Mouse (Mus musculus) forebrain, embryonic 16.5 days (tissue): ENCODE data around the gene Sapcd1. TPM values are rescaled to one million over a fixed set of nuclear protein-coding genes. Genes with fewer than 3 reads are reported as not detected.

ENCODE experiments used
- ATAC-seq: fragments of 200-750 bp; cut with Nextera tagmentation; 2 replicates; pipeline ENCODE4 v1.8.0; 2017; ENCODE audit warnings: mild to moderate bottlenecking, moderate library complexity
- H3K27ac ChIP-seq: fragments of 300-500 bp; sonication (generic); 2 replicates; pipeline ENCODE4 v1.5.1; 2014; ENCODE audit warnings: low read length, control low read depth
- H3K27me3 ChIP-seq: fragments of 300-500 bp; sonication (generic); replicated peaks from 2 replicates; pipeline ENCODE4 v1.6.1; 2014; ENCODE audit warnings: low read length; ENCODE audit not compliant: control insufficient read depth, insufficient read depth
- H3K36me3 ChIP-seq: fragments of 300-500 bp; sonication (generic); 2 replicates; pipeline ENCODE4 v1.6.1; 2014; ENCODE audit not compliant: control insufficient read depth, insufficient read depth
- H3K4me1 ChIP-seq: fragments of 300-500 bp; sonication (generic); replicated peaks from 2 replicates; pipeline ENCODE4 v1.6.1; 2014; ENCODE audit warnings: low read length; ENCODE audit not compliant: control insufficient read depth, insufficient read depth
- H3K4me2 ChIP-seq: fragments of 300-500 bp; sonication (generic); 2 replicates; pipeline ENCODE4 v1.6.1; 2014; ENCODE audit warnings: mild to moderate bottlenecking, low read length, control low read depth
- H3K4me3 ChIP-seq: fragments of 300-500 bp; sonication (generic); replicated peaks from 2 replicates; pipeline ENCODE4 v1.5.1; 2014; ENCODE audit warnings: mild to moderate bottlenecking, low read length, control low read depth
- H3K9ac ChIP-seq: fragments of 300-500 bp; sonication (generic); replicated peaks from 2 replicates; pipeline ENCODE4 v1.6.1; 2014; ENCODE audit warnings: low read depth, low read length, control low read depth
- H3K9me3 ChIP-seq: fragments of 300-500 bp; sonication (generic); 2 replicates; pipeline ENCODE4 v1.6.1; 2016; ENCODE audit warnings: low read length; ENCODE audit not compliant: control insufficient read depth
- WGBS: fragments of 180-500 bp; shearing (Covaris S2); extraction: QIAGEN DNeasy Blood & Tissue Kit; methylation state at CpG from one replicate; pipeline ENCODE4 v1.1.7; 2014; 5-methylcytosine and 5-hydroxymethylcytosine counted together
- polyA plus RNA-seq: library from polyadenylated mRNA; unstranded; fragments of >200 nt; fragmentation: Nextera tagmentation; extraction: Ambion mirVana; gene quantifications from 2 replicates; pipeline ENCODE4 v1.2.1, GENCODE M21; 2015

Gene Sapcd1
- polyA plus RNA-seq, 1 experiment from 2014 or later: 2.7 TPM

DNA sequence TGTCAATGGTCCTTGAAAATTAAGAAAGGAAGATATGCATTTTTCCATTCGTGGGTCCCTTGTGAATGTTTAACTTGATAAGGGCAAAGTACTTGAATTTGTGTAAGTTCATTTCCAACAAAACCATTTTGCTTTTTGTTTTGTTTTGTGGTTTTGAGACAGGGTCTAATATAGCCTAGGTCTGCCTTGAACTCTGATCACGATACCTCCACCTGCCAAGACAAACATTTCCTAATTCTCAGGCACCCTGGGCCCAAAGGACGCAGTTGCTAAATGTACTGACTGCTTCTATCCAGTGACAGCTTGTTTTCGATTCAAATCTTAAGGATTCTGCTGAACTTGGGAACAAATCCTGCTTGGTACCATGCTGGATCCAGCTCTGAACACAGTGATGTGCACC, 48.2 kb downstream of the Sapcd1 start:
- ATAC-seq: no peak
- Histone ChIP-seq H3K4me3 (no peak overlapping the region), H3K9me3 (no peaks in the 10 kb centered on the region), H3K36me3 (no peaks in the 10 kb centered on the region), H3K4me1 (peaks cover 17% of the 10 kb centered on the region), H3K27ac (no peak overlapping the region), H3K9ac (no peak overlapping the region), H3K27me3 (no peaks in the 10 kb centered on the region), H3K4me2 (no peak overlapping the region)
- WGBS: 94% methylated on average over 4 of the region's 4 CpGs

- Histone ChIP-seq H3K4me1 (peaks cover 17% of the 10 kb centered on the region), H3K36me3 (no peaks in the 10 kb centered on the region)
- WGBS: 92% methylated on average over 27 of the region's 27 CpGs
These were observed 49.6 kb downstream of the Sapcd1 start for GRCm38 (mm10) chr17:34978239-34978638.

GRCm38 (mm10) chr17:34977000-34977399, 50.8 kb downstream of the Sapcd1 start:
- peaks cover 14% of the 10 kb centered on the region for H3K4me1 ChIP-seq
- no peaks in the 10 kb centered on the region for H3K9me3 ChIP-seq
- WGBS: 95% methylated on average over 20 of the region's 20 CpGs
- no peaks in the 10 kb centered on the region for H3K27me3 ChIP-seq
- no peak overlapping the region for H3K9ac ChIP-seq
- no peak overlapping the region for H3K4me2 ChIP-seq
- H3K27ac ChIP-seq: no peak overlapping the region
- no peaks in the 10 kb centered on the region for H3K36me3 ChIP-seq
- ATAC-seq: no peak
- no peak overlapping the region for H3K4me3 ChIP-seq

More at GRCm38 (mm10) chr17:34978239-34978638, 49.6 kb downstream of the Sapcd1 start:
- no peak overlapping the region for H3K4me2 ChIP-seq
- no peaks in the 10 kb centered on the region for H3K27me3 ChIP-seq
- no peak overlapping the region for H3K9ac ChIP-seq
- H3K4me3 ChIP-seq: no peak overlapping the region
- no peaks in the 10 kb centered on the region for H3K9me3 ChIP-seq
- no peak overlapping the region for H3K27ac ChIP-seq
- no peak for ATAC-seq

Other genes starting within 250 kb of the Sapcd1 start
- not detected in 2 replicates for gene Cyp21a1, start 223.5 kb downstream of the Sapcd1 start, polyA plus RNA-seq
- gene Stk19, start 191.1 kb downstream of the Sapcd1 start, polyA plus RNA-seq: 33.4 and 50.4 TPM in 2 replicates
- gene Dxo, start 191.0 kb downstream of the Sapcd1 start, polyA plus RNA-seq: 64.8 and 75.6 TPM in 2 replicates
- 65.6 and 67.5 TPM in 2 replicates for gene Skiv2l, start 177.8 kb downstream of the Sapcd1 start, polyA plus RNA-seq
- 87.5 and 97.7 TPM in 2 replicates for gene Nelfe, start 177.6 kb downstream of the Sapcd1 start, polyA plus RNA-seq
- gene Cfb, start 165.5 kb downstream of the Sapcd1 start, polyA plus RNA-seq: 1.1 and 1.3 TPM in 2 replicates
- 7.1 and 8.0 TPM in 2 replicates for gene Zbtb12, start 148.5 kb downstream of the Sapcd1 start, polyA plus RNA-seq
- gene Gm20547, start 146.0 kb downstream of the Sapcd1 start, polyA plus RNA-seq: 0.29 TPM in 1 of 2 replicates, not detected in the other
- 1.6 and 1.7 TPM in 2 replicates for gene C2, start 129.8 kb downstream of the Sapcd1 start, polyA plus RNA-seq
- 107 and 121 TPM in 2 replicates for gene Ehmt2, start 129.5 kb downstream of the Sapcd1 start, polyA plus RNA-seq
- gene Slc44a4, start 113.5 kb downstream of the Sapcd1 start, polyA plus RNA-seq: 0.09 TPM in 1 of 2 replicates, not detected in the other
- 31.8 and 36.8 TPM in 2 replicates for gene Neu1, start 96.8 kb downstream of the Sapcd1 start, polyA plus RNA-seq
- 0.14 TPM in 1 of 2 replicates, not detected in the other for gene Hspa1b, start 68.8 kb downstream of the Sapcd1 start, polyA plus RNA-seq
- gene Gm20481, start 58.1 kb downstream of the Sapcd1 start, polyA plus RNA-seq: not detected in 2 replicates
- gene Hspa1a, start 55.9 kb downstream of the Sapcd1 start, polyA plus RNA-seq: 3.3 and 5.2 TPM in 2 replicates
- 1.5 and 1.7 TPM in 2 replicates for gene Hspa1l, start 55.3 kb downstream of the Sapcd1 start, polyA plus RNA-seq
- 119 and 121 TPM in 2 replicates for gene Lsm2, start 46.2 kb downstream of the Sapcd1 start, polyA plus RNA-seq
- gene Vars, start 27.0 kb downstream of the Sapcd1 start, polyA plus RNA-seq: 81.7 and 85.2 TPM in 2 replicates
- gene Vwa7, start 11.4 kb downstream of the Sapcd1 start, polyA plus RNA-seq: 0.12 and 0.14 TPM in 2 replicates
- 3.1 and 3.4 TPM in 2 replicates for gene Msh5, start 18.7 kb upstream of the Sapcd1 start, polyA plus RNA-seq
- gene Clic1, start 21.9 kb upstream of the Sapcd1 start, polyA plus RNA-seq: 79.3 and 85.5 TPM in 2 replicates
- gene Ddah2, start 31.0 kb upstream of the Sapcd1 start, polyA plus RNA-seq: 484 and 489 TPM in 2 replicates
- not detected in 2 replicates for gene Ly6g6c, start 37.4 kb upstream of the Sapcd1 start, polyA plus RNA-seq
- gene Mpig6b, start 38.2 kb upstream of the Sapcd1 start, polyA plus RNA-seq: 0.24 TPM in 1 of 2 replicates, not detected in the other
- gene Ly6g6e, start 48.9 kb upstream of the Sapcd1 start, polyA plus RNA-seq: 11.8 and 12.3 TPM in 2 replicates
- gene Ly6g6d, start 50.0 kb upstream of the Sapcd1 start, polyA plus RNA-seq: 1.2 and 1.6 TPM in 2 replicates
- not detected in 2 replicates for gene Ly6g6f, start 57.6 kb upstream of the Sapcd1 start, polyA plus RNA-seq
- 93.1 and 109 TPM in 2 replicates for gene Abhd16a, start 61.2 kb upstream of the Sapcd1 start, polyA plus RNA-seq
- gene Ly6g5c, start 80.3 kb upstream of the Sapcd1 start, polyA plus RNA-seq: not detected in 2 replicates
- gene Ly6g5b, start 87.4 kb upstream of the Sapcd1 start, polyA plus RNA-seq: 0.62 and 1.3 TPM in 2 replicates
- 29.6 and 29.8 TPM in 2 replicates for gene Gpank1, start 93.4 kb upstream of the Sapcd1 start, polyA plus RNA-seq
- gene Csnk2b, start 94.0 kb upstream of the Sapcd1 start, polyA plus RNA-seq: 308 and 320 TPM in 2 replicates
- 6.1 and 8.6 TPM in 2 replicates for gene D17H6S53E, start 98.4 kb upstream of the Sapcd1 start, polyA plus RNA-seq
- 0.56 TPM in 1 of 2 replicates, not detected in the other for gene Apom, start 104.0 kb upstream of the Sapcd1 start, polyA plus RNA-seq
- gene Bag6, start 107.2 kb upstream of the Sapcd1 start, polyA plus RNA-seq: 85.4 and 86.7 TPM in 2 replicates
- 156 and 195 TPM in 2 replicates for gene Prrc2a, start 136.9 kb upstream of the Sapcd1 start, polyA plus RNA-seq
- 5.9 and 8.0 TPM in 2 replicates for gene Aif1, start 148.1 kb upstream of the Sapcd1 start, polyA plus RNA-seq
- gene Lst1, start 160.4 kb upstream of the Sapcd1 start, polyA plus RNA-seq: 4.5 and 4.9 TPM in 2 replicates
- gene Ltb, start 166.4 kb upstream of the Sapcd1 start, polyA plus RNA-seq: 0.24 TPM in 1 of 2 replicates, not detected in the other
- gene Tnf, start 174.0 kb upstream of the Sapcd1 start, polyA plus RNA-seq: not detected in 2 replicates
- gene Lta, start 177.3 kb upstream of the Sapcd1 start, polyA plus RNA-seq: 0.24 and 0.35 TPM in 2 replicates
- 0.62 TPM in 1 of 2 replicates, not detected in the other for gene Gm16181, start 192.8 kb upstream of the Sapcd1 start, polyA plus RNA-seq
- gene Atp6v1g2, start 205.6 kb upstream of the Sapcd1 start, polyA plus RNA-seq: 46.2 and 64.8 TPM in 2 replicates
- 9.5 and 10.7 TPM in 2 replicates for gene Nfkbil1, start 207.8 kb upstream of the Sapcd1 start, polyA plus RNA-seq
- gene Ddx39b, start 213.7 kb upstream of the Sapcd1 start, polyA plus RNA-seq: 466 and 471 TPM in 2 replicates
- 48.1 and 65.7 TPM in 2 replicates for gene H2-D1, start 234.7 kb upstream of the Sapcd1 start, polyA plus RNA-seq